Mouse (Mus musculus) neural tube, embryonic 12.5 days (tissue): ENCODE results near the gene Ctf1. TPM values are rescaled to one million over a fixed set of nuclear protein-coding genes. Genes with fewer than 3 reads are reported as not detected.
"Not testable (repeated sequence)": the region's sequence is repeated elsewhere in the genome, so short reads cannot be mapped to it uniquely, and the experiment has no call there.

ENCODE experiments used
- ATAC-seq: fragments of 200-750 bp; cut with Nextera tagmentation; 2 replicates; pipeline ENCODE4 v1.8.0; 2017; ENCODE audit warnings: low read depth, mild to moderate bottlenecking, moderate TSS enrichment, moderate library complexity; ENCODE audit not compliant: low FRiP score
- H3K27ac ChIP-seq: fragments of 300-500 bp; sonication (generic); 2 replicates; pipeline ENCODE4 v1.5.1; 2016
- H3K27me3 ChIP-seq: fragments of 300-500 bp; sonication (generic); replicated peaks from 2 replicates; pipeline ENCODE4 v1.6.1; 2016; ENCODE audit warnings: mild to moderate bottlenecking
- H3K36me3 ChIP-seq: fragments of 300-500 bp; sonication (generic); 2 replicates; pipeline ENCODE4 v1.6.1; 2016; ENCODE audit warnings: mild to moderate bottlenecking
- H3K4me1 ChIP-seq: fragments of 300-500 bp; sonication (generic); 2 replicates; pipeline ENCODE4 v1.6.1; 2016
- H3K4me2 ChIP-seq: fragments of 300-500 bp; sonication (generic); replicated peaks from 2 replicates; pipeline ENCODE4 v1.6.1; 2016; ENCODE audit warnings: mild to moderate bottlenecking
- H3K4me3 ChIP-seq: fragments of 300-500 bp; sonication (generic); 2 replicates; pipeline ENCODE4 v1.5.1; 2016
- H3K9ac ChIP-seq: fragments of 300-500 bp; sonication (generic); 2 replicates; pipeline ENCODE4 v1.6.1; 2016; ENCODE audit warnings: mild to moderate bottlenecking
- H3K9me3 ChIP-seq: fragments of 300-500 bp; sonication (generic); 2 replicates; pipeline ENCODE4 v1.6.1; 2016; ENCODE audit warnings: mild to moderate bottlenecking
- WGBS: fragments of 180-500 bp; shearing (Covaris S2); methylation state at CpG from one replicate; pipeline ENCODE4 v1.1.7; 2016; 5-methylcytosine and 5-hydroxymethylcytosine counted together
- polyA plus RNA-seq: library from polyadenylated mRNA; unstranded; fragments of >200 nt; fragmentation: Nextera tagmentation; extraction: Ambion mirVana; gene quantifications from 2 replicates; pipeline ENCODE4 v1.2.1, GENCODE M21; 2016

Ctf1 gene
- polyA plus RNA-seq, 1 experiment from 2014 or later: 5.8 TPM

DNA sequence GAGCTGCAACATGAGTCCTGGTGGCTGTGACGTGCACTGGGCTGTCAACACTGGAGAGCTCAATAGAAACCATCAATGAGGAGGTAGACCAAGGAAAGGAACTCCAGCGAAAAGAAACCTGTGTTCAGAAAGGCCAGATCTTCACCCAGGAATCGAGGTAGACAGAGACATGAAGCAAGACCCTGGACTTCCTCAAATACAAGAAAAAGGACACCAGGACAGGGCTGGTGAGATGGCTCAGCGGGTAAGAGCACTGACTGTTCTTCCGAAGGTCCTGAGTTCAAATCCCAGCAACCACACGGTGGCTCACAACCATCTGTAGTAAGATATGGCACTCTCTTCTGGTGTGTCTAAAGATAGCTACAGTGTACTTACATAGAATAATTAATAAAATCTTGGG lies 5.8 kb downstream of the Ctf1 start:
- H3K4me2 ChIP-seq: no peak overlapping the region

DNA sequence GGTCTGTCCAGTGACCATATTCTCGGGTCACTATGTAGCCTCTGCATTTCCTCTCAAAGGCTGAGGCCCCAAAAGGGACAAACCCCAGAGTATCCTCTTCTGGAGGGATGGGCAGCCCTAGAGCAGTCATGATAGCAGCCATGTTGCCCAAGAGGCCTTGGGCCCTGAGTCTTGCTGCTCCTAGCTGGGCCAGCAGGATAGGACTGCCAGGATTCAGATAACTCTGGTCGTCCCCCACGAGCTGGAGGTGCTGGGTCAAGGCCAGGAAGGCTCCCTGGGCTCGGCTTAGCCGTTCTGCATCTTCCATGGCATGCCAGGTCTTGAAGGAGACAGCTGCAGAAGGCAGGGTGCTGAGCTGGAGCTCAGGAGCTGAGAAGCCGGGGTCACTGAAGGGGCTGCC lies 6.7 kb downstream of the Ctf1 start:
- WGBS: 89% methylated on average over 6 of the region's 6 CpGs

More for the DNA sequence above, 5.8 kb downstream of the Ctf1 start:
- no peaks in the 10 kb centered on the region for H3K36me3 ChIP-seq
- 0 out of 2 replicates have a peak, but pooled peaks cover 10% of the 10 kb centered on the region for H3K27me3 ChIP-seq
- no peaks in the 10 kb centered on the region for H3K9me3 ChIP-seq
- 90% methylated on average over 6 of the region's 6 CpGs for WGBS
- peaks cover 6% of the 10 kb centered on the region for H3K4me1 ChIP-seq
- H3K27ac ChIP-seq: no peak overlapping the region
- H3K9ac ChIP-seq: no peak overlapping the region
- no peak overlapping the region for H3K4me3 ChIP-seq
- no peak for ATAC-seq

DNA sequence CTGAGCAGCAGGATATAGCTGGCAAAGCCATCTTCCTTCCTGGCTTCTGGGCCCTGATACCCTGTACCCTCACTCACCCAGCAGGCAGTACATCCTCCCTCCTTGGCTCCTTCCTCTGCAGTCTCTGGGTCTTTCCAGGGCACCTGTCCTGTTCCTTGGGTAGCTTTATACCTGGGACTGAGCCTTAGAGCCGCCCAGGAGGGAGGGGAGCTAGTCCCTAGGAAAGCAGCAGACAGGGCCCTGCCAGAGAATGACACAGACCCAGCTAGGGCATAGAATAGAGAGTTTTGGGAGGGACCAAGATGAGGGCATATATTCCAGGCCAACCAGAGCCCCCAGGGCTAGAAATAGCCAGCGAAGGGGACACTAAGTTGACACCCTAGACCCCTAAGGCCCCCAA lies 13.0 kb downstream of the Ctf1 start:
- H3K4me3 ChIP-seq: no peak overlapping the region
- no peak overlapping the region for H3K27ac ChIP-seq
- H3K9ac ChIP-seq: no peak overlapping the region
- WGBS: 48% methylated on average over 2 of the region's 2 CpGs
- ATAC-seq: no peak
- no peaks in the 10 kb centered on the region for H3K9me3 ChIP-seq
- no peaks in the 10 kb centered on the region for H3K4me1 ChIP-seq
- no peaks in the 10 kb centered on the region for H3K36me3 ChIP-seq
- no peak overlapping the region for H3K4me2 ChIP-seq
- no peaks in the 10 kb centered on the region for H3K27me3 ChIP-seq

More for the DNA sequence above, 6.7 kb downstream of the Ctf1 start:
- Histone ChIP-seq H3K9me3 (no peaks in the 10 kb centered on the region), H3K4me3 (no peak overlapping the region), H3K9ac (no peak overlapping the region), H3K27me3 (0 out of 2 replicates have a peak, but pooled peaks cover 10% of the 10 kb centered on the region), H3K4me2 (no peak overlapping the region), H3K27ac (no peak overlapping the region), H3K36me3 (no peaks in the 10 kb centered on the region), H3K4me1 (peaks cover 6% of the 10 kb centered on the region)
- no peak for ATAC-seq

DNA sequence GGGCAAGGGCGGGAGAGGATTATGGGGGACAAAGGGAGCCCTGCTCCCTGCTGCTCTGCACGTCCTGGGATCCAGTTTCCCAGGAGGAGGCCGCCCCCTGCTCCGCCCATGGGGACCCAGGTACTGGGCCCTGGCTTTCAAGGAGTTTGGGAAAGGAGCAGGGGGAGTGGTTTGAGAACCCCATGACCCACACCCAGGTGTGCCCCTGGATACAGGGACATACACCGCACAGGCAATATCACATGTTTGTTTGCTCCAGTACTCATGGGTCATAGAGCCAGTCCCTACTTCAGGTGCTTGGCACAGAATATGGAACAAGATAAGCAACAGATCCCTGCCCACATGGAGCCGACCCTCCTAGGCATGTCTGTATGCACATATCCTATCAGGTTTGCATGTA lies 13.4 kb downstream of the Ctf1 start:
- WGBS: 61% methylated on average over 6 of the region's 6 CpGs
- H3K27me3 ChIP-seq: no peaks in the 10 kb centered on the region
- no peak for ATAC-seq

DNA sequence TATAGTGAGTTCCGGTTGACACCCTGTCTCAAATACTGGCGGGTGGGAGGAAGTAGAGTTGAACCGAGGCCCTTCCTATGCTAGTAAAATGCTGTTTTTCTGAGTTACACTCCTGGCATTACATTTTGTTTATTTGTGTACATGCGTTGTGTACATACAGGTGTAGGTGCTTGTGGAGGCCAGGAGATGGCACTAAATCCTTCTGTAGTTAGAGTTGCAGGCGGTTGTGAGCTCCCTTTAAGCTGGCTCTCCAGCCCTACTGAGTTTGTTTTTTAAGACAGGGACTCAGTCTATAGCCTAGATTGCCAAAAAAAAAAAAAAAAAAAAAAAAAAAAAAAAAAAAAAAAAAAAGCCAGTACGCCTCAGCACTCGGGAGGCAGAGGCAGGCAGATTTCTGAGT lies 15.4 kb downstream of the Ctf1 start:
- Histone ChIP-seq H3K4me1 (no peaks in the 10 kb centered on the region), H3K4me3 (no peak overlapping the region), H3K4me2 (no peak overlapping the region), H3K36me3 (no peaks in the 10 kb centered on the region), H3K27me3 (no peaks in the 10 kb centered on the region), H3K27ac (no peak overlapping the region), H3K9me3 (no peaks in the 10 kb centered on the region), H3K9ac (no peak overlapping the region)
- WGBS: 83% methylated on average over 7 of the region's 7 CpGs
- no peak for ATAC-seq

More for the DNA sequence above, 13.4 kb downstream of the Ctf1 start:
- no peak overlapping the region for H3K27ac ChIP-seq
- no peak overlapping the region for H3K9ac ChIP-seq
- H3K4me1 ChIP-seq: no peaks in the 10 kb centered on the region
- H3K4me2 ChIP-seq: no peak overlapping the region
- H3K9me3 ChIP-seq: no peaks in the 10 kb centered on the region
- H3K4me3 ChIP-seq: no peak overlapping the region
- H3K36me3 ChIP-seq: no peaks in the 10 kb centered on the region

DNA sequence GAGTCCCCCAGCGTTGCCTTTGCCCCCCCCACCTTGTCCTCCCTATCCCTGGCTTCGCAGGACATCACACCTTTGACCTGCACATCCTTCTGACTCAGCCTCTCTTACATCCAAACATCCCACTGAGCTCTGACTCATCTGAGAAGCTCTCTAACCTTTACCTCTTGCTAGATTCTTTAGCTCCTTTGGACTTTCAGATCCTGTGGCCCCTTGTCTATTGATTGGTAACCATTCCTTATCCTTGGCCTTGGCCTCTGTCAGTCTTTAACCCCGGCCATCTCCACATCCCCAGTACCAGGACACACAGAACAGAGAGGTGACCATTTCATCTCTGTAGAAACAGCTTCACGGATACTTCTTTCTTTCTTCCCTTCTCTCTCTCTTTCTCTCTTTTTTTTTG lies 17.6 kb downstream of the Ctf1 start:
- H3K27me3 ChIP-seq: no peaks in the 10 kb centered on the region
- 76% methylated on average over 4 of the region's 4 CpGs for WGBS
- no peaks in the 10 kb centered on the region for H3K4me1 ChIP-seq
- no peak overlapping the region for H3K4me2 ChIP-seq
- H3K4me3 ChIP-seq: no peak overlapping the region
- H3K27ac ChIP-seq: no peak overlapping the region
- H3K9me3 ChIP-seq: no peaks in the 10 kb centered on the region
- H3K9ac ChIP-seq: no peak overlapping the region
- no peaks in the 10 kb centered on the region for H3K36me3 ChIP-seq
- ATAC-seq: no peak

DNA sequence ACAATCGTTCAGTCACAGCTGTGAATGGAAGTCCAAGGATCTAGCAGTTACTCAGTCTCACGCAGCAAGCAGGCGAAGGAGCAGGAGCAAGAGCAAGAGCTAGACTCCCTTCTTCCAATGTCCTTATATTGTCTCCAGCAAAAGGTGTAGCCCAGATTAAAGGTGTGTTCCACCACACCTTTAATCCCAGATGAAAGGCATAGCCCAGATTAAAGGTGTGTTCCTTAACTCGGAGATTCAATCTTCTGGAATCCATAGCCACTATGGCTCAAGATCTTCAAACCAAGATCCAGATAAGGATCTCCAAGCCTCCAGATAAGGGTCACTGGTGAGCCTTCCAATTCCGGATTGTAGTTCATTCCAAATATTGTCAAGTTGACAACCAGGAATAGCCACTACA lies 19.5 kb downstream of the Ctf1 start, which contains the start of gene Ctf2:
TSS of gene Ctf2 (minus strand) at position 101 of the 400 bp plus-strand sequence.
- not testable (repeated sequence) for ATAC-seq, H3K4me1 ChIP-seq, H3K27ac ChIP-seq, H3K4me3 ChIP-seq, H3K9me3 ChIP-seq, H3K36me3 ChIP-seq, H3K9ac ChIP-seq, H3K4me2 ChIP-seq, H3K27me3 ChIP-seq
- no CpG with 5 or more reads among the region's 5 CpGs for WGBS

DNA sequence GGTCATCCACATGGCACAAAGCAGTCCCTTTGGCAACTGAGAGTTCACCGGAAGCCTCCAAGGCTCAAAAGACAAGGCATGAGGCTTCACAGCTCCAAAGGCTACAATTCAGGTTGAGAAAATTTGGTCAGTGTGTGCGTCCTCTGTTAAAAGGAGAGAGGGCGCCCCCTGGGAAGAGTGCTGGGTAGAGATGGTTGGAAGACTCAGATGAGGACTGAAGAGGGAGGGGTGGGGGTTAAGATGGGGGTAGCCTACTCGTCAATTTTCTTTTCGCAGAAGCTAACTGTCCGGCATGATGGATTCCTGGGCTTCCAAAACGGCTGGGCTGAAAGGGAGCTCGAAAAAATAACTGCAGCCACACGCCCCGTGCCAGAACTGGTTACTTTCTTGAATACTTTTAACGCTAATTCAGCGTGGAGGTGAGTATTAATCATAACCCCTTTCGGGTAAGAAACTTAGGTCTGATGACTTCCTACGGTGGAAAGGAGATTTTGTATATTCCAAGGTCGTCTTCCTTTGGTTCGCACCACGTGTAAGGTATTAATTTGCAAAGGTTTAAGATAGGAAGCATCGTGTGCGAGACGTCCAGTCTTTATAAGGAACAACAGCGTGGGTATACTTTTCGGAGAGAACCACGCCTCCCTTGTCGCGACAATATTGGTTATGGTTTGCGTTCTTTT lies 32.0 kb downstream of the Ctf1 start, which contains the start of gene Fbxl19:
TSS of gene Fbxl19 (plus strand) at position 178 of the 680 bp plus-strand sequence.
- ATAC-seq: no peak
- Histone ChIP-seq H3K4me1 (peaks cover 24% of the 10 kb centered on the region), H3K27ac (peak within 1 kb of the TSS; percentile 64), H3K36me3 (peaks cover 18% of the 10 kb centered on the region), H3K9ac (peak within 1 kb of the TSS; percentile 93; the same call in 1 of the 2 replicates), H3K27me3 (no peaks in the 10 kb centered on the region), H3K9me3 (no peaks in the 10 kb centered on the region), H3K4me3 (peak within 1 kb of the TSS; percentile 94), H3K4me2 (peak within 1 kb of the TSS; percentile 91)
- WGBS: 1% methylated on average over 26 of the region's 26 CpGs

DNA sequence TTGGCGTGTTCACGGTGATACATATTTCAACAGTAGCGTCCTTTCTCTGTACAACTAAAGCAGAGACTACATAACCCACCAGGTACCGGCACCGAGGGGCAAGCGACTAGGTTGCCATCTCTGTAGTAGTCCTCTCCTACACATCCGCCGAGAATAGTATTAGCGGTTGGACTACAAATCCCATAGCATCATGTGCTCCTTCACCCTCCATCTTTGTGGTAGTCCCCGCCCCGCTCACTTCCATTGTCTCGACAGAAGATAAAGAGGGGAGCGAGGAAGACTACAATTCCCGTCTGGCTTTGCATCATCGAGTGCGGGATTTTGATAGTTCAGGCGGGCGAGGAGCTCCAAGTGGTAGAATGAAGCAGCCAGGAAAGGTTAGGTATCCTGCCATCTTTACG lies 32.7 kb downstream of the Ctf1 start:
- H3K36me3 ChIP-seq: peaks cover 26% of the 10 kb centered on the region
- no peaks in the 10 kb centered on the region for H3K27me3 ChIP-seq
- under 1% methylated on average over 19 of the region's 19 CpGs for WGBS
- ATAC-seq: peak; percentile 89
- H3K4me2 ChIP-seq: peak overlapping the region; percentile 91
- H3K9me3 ChIP-seq: no peaks in the 10 kb centered on the region
- H3K27ac ChIP-seq: peak overlapping the region; percentile 64
- H3K4me1 ChIP-seq: peaks cover 24% of the 10 kb centered on the region
- H3K4me3 ChIP-seq: peak overlapping the region; percentile 94
- peak overlapping the region; percentile 93; the same call in 1 of the 2 replicates for H3K9ac ChIP-seq

DNA sequence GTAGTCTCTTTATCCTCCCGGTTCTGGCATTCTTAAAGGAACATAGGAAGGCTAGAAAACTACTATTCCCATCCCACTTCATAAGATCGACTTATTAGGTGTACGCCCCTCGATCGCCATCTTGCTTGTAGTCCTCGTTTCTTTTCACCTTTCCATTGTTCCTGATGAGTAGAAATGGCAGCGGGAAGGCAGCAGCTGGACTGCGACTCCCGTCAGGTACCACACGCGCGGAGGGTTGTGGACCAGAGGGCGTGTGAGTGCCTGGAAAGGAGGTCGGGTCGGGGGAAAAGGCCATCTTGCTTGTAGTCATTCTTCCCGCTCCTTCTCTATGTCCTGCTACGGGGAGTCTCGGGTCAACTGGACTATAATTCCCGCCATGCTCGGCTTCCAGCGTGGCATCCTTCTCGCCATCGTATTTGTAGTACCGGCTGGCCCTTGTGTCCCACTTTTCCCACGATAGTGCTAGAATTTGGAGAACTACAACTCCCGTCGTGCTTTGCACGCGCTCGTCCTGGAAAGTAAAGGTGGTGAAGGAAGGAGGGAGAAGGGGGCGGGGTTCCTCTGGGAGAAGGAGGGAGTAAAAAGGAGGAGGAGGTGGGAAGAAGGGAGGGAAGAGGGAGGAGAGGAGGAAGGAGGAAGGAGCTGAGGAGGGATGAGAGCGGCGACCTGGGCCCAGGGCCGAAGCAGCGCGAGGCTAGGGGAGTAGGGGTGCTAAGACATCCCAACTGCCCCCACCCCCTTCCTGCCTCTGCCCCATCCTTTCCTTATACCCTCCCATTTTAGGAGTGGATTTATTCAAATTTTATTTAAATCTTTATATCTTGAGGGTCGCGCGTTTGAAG lies 33.3 kb downstream of the Ctf1 start:
- Histone ChIP-seq H3K4me1 (peaks cover 24% of the 10 kb centered on the region), H3K27me3 (no peaks in the 10 kb centered on the region), H3K4me3 (peak overlapping the region; percentile 94), H3K4me2 (peak overlapping the region; percentile 91), H3K36me3 (peaks cover 32% of the 10 kb centered on the region), H3K9ac (peak overlapping the region; percentile 93), H3K27ac (peak overlapping the region; percentile 76), H3K9me3 (no peaks in the 10 kb centered on the region)
- under 1% methylated on average over 39 of the region's 39 CpGs for WGBS
- ATAC-seq: peak; percentile 86

DNA sequence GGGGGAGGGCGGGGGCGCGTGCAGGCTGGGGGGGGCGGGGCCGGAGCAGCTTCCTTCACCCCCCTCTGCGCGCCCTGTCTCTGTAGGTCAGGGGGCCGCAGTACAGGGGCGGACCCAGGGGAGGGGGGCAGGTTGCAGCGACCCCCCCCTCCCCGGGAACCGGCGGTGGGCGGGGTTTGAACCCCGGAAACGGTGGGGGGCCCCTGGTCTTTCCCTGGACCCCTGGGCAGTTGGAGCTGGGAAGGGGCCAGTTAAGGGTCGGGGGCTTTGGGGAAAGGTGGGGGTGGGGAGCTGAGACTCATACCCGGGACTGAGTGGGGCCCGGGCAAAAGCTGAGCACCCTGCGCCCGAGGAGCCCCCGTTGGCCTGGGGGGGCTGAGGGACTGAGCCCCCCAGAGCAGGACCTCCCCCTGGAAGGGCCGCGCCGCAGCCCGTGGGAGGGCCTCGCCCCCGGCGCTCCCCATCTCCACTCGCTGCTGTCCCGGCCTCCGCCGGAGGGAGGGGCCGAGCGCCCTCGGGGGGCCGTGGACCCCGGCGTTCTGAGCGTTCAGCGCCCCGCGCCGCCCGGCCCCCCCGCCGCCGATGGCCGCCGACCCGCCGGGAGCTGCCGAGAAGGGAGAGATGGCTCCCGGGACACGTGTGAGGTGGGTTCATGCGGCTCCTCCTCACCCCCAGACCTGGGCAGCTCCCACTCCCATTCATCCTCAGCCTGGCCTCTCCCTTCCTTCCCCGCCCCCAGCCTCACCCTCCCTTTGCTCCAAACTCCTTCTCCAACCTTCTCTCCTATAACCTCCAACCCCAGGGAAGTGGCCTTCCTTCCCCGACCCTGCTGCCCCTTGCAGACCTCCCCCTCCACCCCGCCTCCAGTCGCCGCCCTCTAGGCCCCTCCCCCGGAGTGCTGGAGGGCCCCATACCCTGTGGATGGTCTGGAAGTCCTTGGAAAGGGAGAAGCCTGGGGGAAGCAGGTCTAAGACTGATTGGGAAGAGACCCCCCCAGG lies 34.3 kb downstream of the Ctf1 start:
- H3K27me3 ChIP-seq: no peaks in the 10 kb centered on the region
- H3K4me1 ChIP-seq: peaks cover 24% of the 10 kb centered on the region
- peak overlapping the region; percentile 91 for H3K4me2 ChIP-seq
- under 1% methylated on average over 49 of the region's 62 CpGs for WGBS
- peaks cover 41% of the 10 kb centered on the region for H3K36me3 ChIP-seq
- no peaks in the 10 kb centered on the region for H3K9me3 ChIP-seq
- peak overlapping the region; percentile 93 for H3K9ac ChIP-seq
- peak; percentile 6; the same call in 1 of the 2 replicates for ATAC-seq
- H3K4me3 ChIP-seq: peak overlapping the region; percentile 94
- H3K27ac ChIP-seq: peak overlapping the region; percentile 76
